8 mouse cellular contexts compared by ENCODE assay signal in genomic region chr17:25880913-25881641, GRCm38 (mm10). TPM values are rescaled to one million over a fixed set of nuclear protein-coding genes. Genes with fewer than 3 reads are reported as not detected.
DNase-seq lines count a peak whose midpoint lies in the region; ATAC-seq lines count a peak whose summit lies in the region.
"Had no signal": no experiment of that assay in that cellular context is flagged by ENCODE, and none has a peak within 500 bp of the region (broad histone marks: within the 10 kb centered on the region; RNA-seq: fewer than 3 reads in every experiment).

No protein-coding gene starts in this region.

- peak overlapping the region; percentile 8; the same call in 1 of the 2 replicates for H3K9ac ChIP-seq in kidney, embryonic 14.5 days (ENCODE audit: low read depth, low read length)
- H3K9ac ChIP-seq in embryonic facial prominence, embryonic 12.5 days: no peak overlapping the region
- H3K9ac ChIP-seq in liver, embryonic 11.5 days (ENCODE audit: low read depth, low read length): no peak overlapping the region
- no peak overlapping the region for H3K9ac ChIP-seq in stomach, embryonic 15.5 days
- H3K9ac ChIP-seq: neural tube, embryonic 12.5 days had no signal

- peaks cover 51% of the 10 kb centered on the region for H3K36me3 ChIP-seq in kidney, embryonic 14.5 days (ENCODE audit: control insufficient read depth, insufficient read depth, low read length)
- H3K36me3 ChIP-seq in embryonic facial prominence, embryonic 12.5 days: peaks cover 55% of the 10 kb centered on the region
- H3K36me3 ChIP-seq in liver, embryonic 11.5 days (ENCODE audit: control insufficient read depth, insufficient read depth, low read length): peaks cover 17% of the 10 kb centered on the region
- peaks cover 17% of the 10 kb centered on the region for H3K36me3 ChIP-seq in stomach, embryonic 15.5 days

- ATAC-seq in kidney, embryonic 14.5 days (ENCODE audit: low FRiP score, low TSS enrichment): no peak
- no peak for ATAC-seq in embryonic facial prominence, embryonic 12.5 days (ENCODE audit: insufficient number of reproducible peaks, insufficient read depth, low FRiP score, low TSS enrichment)
- ATAC-seq in liver, embryonic 11.5 days (replicated peaks; ENCODE audit: low FRiP score): no peak
- peak; percentile 47 for ATAC-seq in stomach, embryonic 15.5 days (ENCODE audit: insufficient read depth, low FRiP score, low read depth)

- no peak overlapping the region for H3K4me2 ChIP-seq in kidney, embryonic 14.5 days (replicated peaks; ENCODE audit: low read depth, low read length)
- H3K4me2 ChIP-seq in embryonic facial prominence, embryonic 12.5 days (replicated peaks): no peak overlapping the region
- H3K4me2 ChIP-seq in liver, embryonic 11.5 days: no peak overlapping the region
- no peak overlapping the region for H3K4me2 ChIP-seq in stomach, embryonic 15.5 days
- H3K4me2 ChIP-seq: neural tube, embryonic 12.5 days had no signal

- H3K4me1 ChIP-seq in kidney, embryonic 14.5 days (ENCODE audit: control insufficient read depth, insufficient read depth, low read length): peaks cover 25% of the 10 kb centered on the region
- peaks cover 34% of the 10 kb centered on the region for H3K4me1 ChIP-seq in embryonic facial prominence, embryonic 12.5 days
- H3K4me1 ChIP-seq in liver, embryonic 11.5 days (replicated peaks; ENCODE audit: control insufficient read depth, insufficient read depth, low read length): peaks cover 41% of the 10 kb centered on the region
- peaks cover 27% of the 10 kb centered on the region for H3K4me1 ChIP-seq in stomach, embryonic 15.5 days

- 9% methylated on average over 5 of the region's 5 CpGs for WGBS in kidney, embryonic 14.5 days
- 9% methylated on average over 5 of the region's 5 CpGs for WGBS in embryonic facial prominence, embryonic 12.5 days
- 27% methylated on average over 5 of the region's 5 CpGs for WGBS in liver, embryonic 11.5 days
- WGBS in stomach, embryonic 15.5 days: 19% methylated on average over 5 of the region's 5 CpGs

- no peak for DNase-seq in kidney, adult 11 months
- DNase-seq in liver, embryonic 11.5 days (ENCODE audit: low spot score): no peak
- DNase-seq in testis, postnatal 14 days (ENCODE audit: low spot score): no peak
- no peak for DNase-seq in urinary bladder, postnatal 10 days (ENCODE audit: low spot score)

- H3K4me3 ChIP-seq in kidney, embryonic 14.5 days (ENCODE audit: low read length): no peak overlapping the region
- H3K4me3 ChIP-seq in embryonic facial prominence, embryonic 12.5 days: no peak overlapping the region
- no peak overlapping the region for H3K4me3 ChIP-seq in liver, embryonic 11.5 days (ENCODE audit: low read depth, low read length)
- no peak overlapping the region for H3K4me3 ChIP-seq in stomach, embryonic 15.5 days (replicated peaks)
- H3K4me3 ChIP-seq: neural tube, embryonic 12.5 days had no signal

- 0 out of 2 replicates have a peak overlapping the region, but pooled peaks have one; percentile 24 for H3K27ac ChIP-seq in kidney, embryonic 14.5 days (ENCODE audit: low read depth, low read length)
- peak overlapping the region; percentile 38; the same call in 1 of the 2 replicates for H3K27ac ChIP-seq in embryonic facial prominence, embryonic 12.5 days
- H3K27ac ChIP-seq in liver, embryonic 11.5 days (ENCODE audit: low read depth, low read length): peak overlapping the region; percentile 62
- H3K27ac ChIP-seq in stomach, embryonic 15.5 days: no peak overlapping the region
- H3K27ac ChIP-seq: neural tube, embryonic 12.5 days had no signal

- no peaks in the 10 kb centered on the region for H3K9me3 ChIP-seq in kidney, embryonic 14.5 days (ENCODE audit: control insufficient read depth, low read length)
- H3K9me3 ChIP-seq in embryonic facial prominence, embryonic 12.5 days: no peaks in the 10 kb centered on the region
- H3K9me3 ChIP-seq in liver, embryonic 11.5 days (ENCODE audit: control insufficient read depth, low read length): no peaks in the 10 kb centered on the region
- no peaks in the 10 kb centered on the region for H3K9me3 ChIP-seq in stomach, embryonic 15.5 days
- H3K9me3 ChIP-seq: neural tube, embryonic 12.5 days had no signal

- H3K27me3 ChIP-seq in kidney, embryonic 14.5 days (ENCODE audit: control insufficient read depth, insufficient read depth, low read length): no peaks in the 10 kb centered on the region
- H3K27me3 ChIP-seq in embryonic facial prominence, embryonic 12.5 days: no peaks in the 10 kb centered on the region
- no peaks in the 10 kb centered on the region for H3K27me3 ChIP-seq in liver, embryonic 11.5 days (replicated peaks; ENCODE audit: control insufficient read depth, insufficient read depth, low read length)
- no peaks in the 10 kb centered on the region for H3K27me3 ChIP-seq in stomach, embryonic 15.5 days (replicated peaks)
- H3K27me3 ChIP-seq: neural tube, embryonic 12.5 days had no signal

RNA-seq across cellular contexts. Expression of gene Wfikkn1, which starts 0.4 kb away (rescaled TPM):
- polyA plus RNA-seq in kidney, embryonic 14.5 days (2014; fragmentation: Nextera tagmentation; extraction: Ambion mirVana): 0.99 and 1.2 TPM in 2 replicates
- polyA plus RNA-seq in embryonic facial prominence, embryonic 12.5 days (2016; fragmentation: Nextera tagmentation; extraction: Ambion mirVana): 0.45 and 0.62 TPM in 2 replicates
- 2.1 and 2.4 TPM in 2 replicates for polyA plus RNA-seq in liver, embryonic 11.5 days (2014; fragmentation: Nextera tagmentation; extraction: Ambion mirVana)
- 0.39 and 0.55 TPM in 2 replicates for polyA plus RNA-seq in stomach, embryonic 15.5 days (2015; fragmentation: Nextera tagmentation; extraction: Ambion mirVana)

RNA-seq across cellular contexts. Expression of gene Mettl26, which starts 6.2 kb away (rescaled TPM):
- 83.9 and 85.3 TPM in 2 replicates for polyA plus RNA-seq in kidney, embryonic 14.5 days (2014; fragmentation: Nextera tagmentation; extraction: Ambion mirVana)
- polyA plus RNA-seq in embryonic facial prominence, embryonic 12.5 days (2016; fragmentation: Nextera tagmentation; extraction: Ambion mirVana): 56.8 and 57.0 TPM in 2 replicates
- 70.7 and 74.5 TPM in 2 replicates for polyA plus RNA-seq in liver, embryonic 11.5 days (2014; fragmentation: Nextera tagmentation; extraction: Ambion mirVana)
- polyA plus RNA-seq in stomach, embryonic 15.5 days (2015; fragmentation: Nextera tagmentation; extraction: Ambion mirVana): 67.4 and 68.3 TPM in 2 replicates

RNA-seq across cellular contexts. Expression of gene Mcrip2, which starts 12.5 kb away (rescaled TPM):
- 40.0 and 41.4 TPM in 2 replicates for polyA plus RNA-seq in kidney, embryonic 14.5 days (2014; fragmentation: Nextera tagmentation; extraction: Ambion mirVana)
- 9.0 and 10.1 TPM in 2 replicates for polyA plus RNA-seq in embryonic facial prominence, embryonic 12.5 days (2016; fragmentation: Nextera tagmentation; extraction: Ambion mirVana)
- 96.5 and 110 TPM in 2 replicates for polyA plus RNA-seq in liver, embryonic 11.5 days (2014; fragmentation: Nextera tagmentation; extraction: Ambion mirVana)
- 52.2 and 54.2 TPM in 2 replicates for polyA plus RNA-seq in stomach, embryonic 15.5 days (2015; fragmentation: Nextera tagmentation; extraction: Ambion mirVana)

RNA-seq across cellular contexts. Expression of gene Wdr90, which starts 19.8 kb away (rescaled TPM):
- polyA plus RNA-seq in kidney, embryonic 14.5 days (2014; fragmentation: Nextera tagmentation; extraction: Ambion mirVana): 21.4 and 27.5 TPM in 2 replicates
- 36.3 and 42.0 TPM in 2 replicates for polyA plus RNA-seq in embryonic facial prominence, embryonic 12.5 days (2016; fragmentation: Nextera tagmentation; extraction: Ambion mirVana)
- polyA plus RNA-seq in liver, embryonic 11.5 days (2014; fragmentation: Nextera tagmentation; extraction: Ambion mirVana): 22.2 and 25.7 TPM in 2 replicates
- polyA plus RNA-seq in stomach, embryonic 15.5 days (2015; fragmentation: Nextera tagmentation; extraction: Ambion mirVana): 21.0 and 22.9 TPM in 2 replicates

RNA-seq across cellular contexts. Expression of gene Rhot2, which starts 36.4 kb away (rescaled TPM):
- polyA plus RNA-seq in kidney, embryonic 14.5 days (2014; fragmentation: Nextera tagmentation; extraction: Ambion mirVana): 13.0 and 21.7 TPM in 2 replicates
- polyA plus RNA-seq in embryonic facial prominence, embryonic 12.5 days (2016; fragmentation: Nextera tagmentation; extraction: Ambion mirVana): 23.0 and 26.9 TPM in 2 replicates
- polyA plus RNA-seq in liver, embryonic 11.5 days (2014; fragmentation: Nextera tagmentation; extraction: Ambion mirVana): 9.6 and 12.8 TPM in 2 replicates
- 23.1 and 23.6 TPM in 2 replicates for polyA plus RNA-seq in stomach, embryonic 15.5 days (2015; fragmentation: Nextera tagmentation; extraction: Ambion mirVana)
